Mouse (Mus musculus) c-Kit-positive CD71-positive TER-119-negative erythroid progenitor cells, embryonic 14.5 days (primary cell): ENCODE data around the gene Atcay.
A peak's percentile ranks its signal among the peaks of the same experiment; 100 is the strongest.

ENCODE experiments used
- DNase-seq: peaks from one replicate; pipeline ENCODE4 v3.0.0-alpha.2; 2013; ENCODE audit warnings: low read depth

The Atcay gene

GRCm38 (mm10) chr10:81230438-81231332 is at the start of gene Atcay:
TSS of gene Atcay (minus strand) at chr10:81230833.
- no peak for DNase-seq

DNA sequence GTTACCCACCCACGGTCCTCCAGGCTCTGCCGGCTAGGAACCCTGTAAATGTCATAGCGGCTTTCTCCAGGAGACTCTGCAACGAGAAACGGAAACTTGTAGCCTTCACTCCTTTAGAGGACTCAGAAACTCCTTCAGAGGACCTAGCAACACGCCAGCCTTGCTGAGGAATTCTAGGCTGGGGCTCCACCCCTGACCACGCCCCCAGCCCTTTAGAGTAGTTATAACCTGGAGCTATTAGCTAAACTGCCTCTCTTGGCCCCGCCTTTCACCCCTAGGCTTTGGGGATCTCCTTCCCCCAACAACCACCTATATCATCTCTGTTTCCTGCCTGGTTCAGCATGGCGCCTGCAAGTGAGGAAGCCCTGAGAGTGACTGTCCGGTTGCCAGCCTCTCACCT is 48.9 kb upstream of the Atcay start:
- no peak for DNase-seq

GRCm38 (mm10) chr10:81277676-81278075 is 47.0 kb upstream of the Atcay start:
- DNase-seq, result no peak

DNA sequence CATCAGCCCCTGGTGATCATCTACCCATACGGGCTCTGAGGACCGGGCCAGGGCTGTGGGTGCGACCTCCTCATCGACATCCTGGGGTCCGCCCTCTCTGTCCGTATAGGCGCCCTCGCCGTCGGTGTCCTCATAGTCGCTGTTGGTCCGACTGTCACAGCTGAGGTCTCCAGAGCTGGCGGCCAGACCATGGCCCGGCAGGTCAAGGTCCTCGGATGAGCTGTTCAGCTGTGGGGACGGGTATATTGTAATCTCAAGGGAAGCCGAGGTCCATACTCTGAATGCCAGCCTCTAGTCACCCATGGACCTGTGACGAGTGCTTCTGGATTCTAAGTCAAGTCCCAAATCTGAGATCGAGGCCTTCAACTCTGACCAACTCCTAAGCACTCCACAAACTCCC is 43.2 kb upstream of the Atcay start:
- DNase-seq, result no peak

- no peak for DNase-seq
These were observed 41.7 kb upstream of the Atcay start for GRCm38 (mm10) chr10:81272356-81272755.

GRCm38 (mm10) chr10:81268643-81269412 is 38.2 kb upstream of the Atcay start:
- no peak for DNase-seq

- DNase-seq, result peak; percentile 71
These were observed 37.4 kb upstream of the Atcay start for GRCm38 (mm10) chr10:81268056-81268455.

DNA sequence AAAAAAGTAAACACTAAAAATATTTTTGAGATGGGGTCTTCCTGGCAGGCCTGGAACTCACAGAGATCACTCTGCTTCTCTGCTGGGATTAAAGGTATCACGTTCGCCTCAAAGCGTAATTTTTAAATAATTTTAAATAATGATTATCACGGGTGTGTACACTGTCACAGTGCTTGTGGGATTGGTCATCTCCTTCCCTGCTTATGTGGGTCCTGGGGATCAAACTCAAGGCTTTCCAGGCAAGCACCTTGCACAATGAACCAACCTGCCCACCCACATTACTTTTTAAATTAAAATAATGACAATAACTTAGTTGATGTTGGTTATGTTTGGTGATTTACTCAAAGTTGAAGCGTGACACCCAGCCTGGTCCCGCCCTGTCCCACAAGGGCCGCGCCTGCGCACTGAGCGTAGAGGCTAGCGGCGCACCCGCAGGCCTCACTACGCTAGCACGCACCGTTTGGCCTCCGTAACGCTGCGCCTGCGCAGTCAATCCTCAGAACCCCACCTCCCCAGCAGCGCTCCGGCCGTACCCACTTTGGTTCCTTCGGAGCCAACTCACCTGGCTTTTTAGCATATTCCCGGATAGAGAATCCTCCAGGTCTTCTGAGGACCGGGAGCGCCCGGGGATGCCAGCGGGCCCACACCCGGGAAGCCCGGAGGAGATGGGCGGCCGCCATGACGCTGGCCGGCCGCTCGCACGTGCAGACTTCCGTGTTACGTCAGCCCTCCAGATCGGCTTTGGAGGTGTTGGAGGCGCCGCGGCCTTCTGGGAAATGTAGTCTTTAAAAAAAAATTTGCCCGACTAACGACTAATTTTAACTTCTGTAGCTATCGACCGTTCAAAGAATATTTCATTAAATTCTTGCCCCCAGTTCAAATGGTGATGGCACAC is 35.8 kb upstream of the Atcay start, which contains the start of the genes Mrpl54 and Apba3:
Mrpl54 (minus strand) TSS at position 724 of the 895 bp plus-strand sequence.
Apba3 (plus strand) TSS at position 750 of the 895 bp plus-strand sequence.
- peak; percentile 95 for DNase-seq

DNA sequence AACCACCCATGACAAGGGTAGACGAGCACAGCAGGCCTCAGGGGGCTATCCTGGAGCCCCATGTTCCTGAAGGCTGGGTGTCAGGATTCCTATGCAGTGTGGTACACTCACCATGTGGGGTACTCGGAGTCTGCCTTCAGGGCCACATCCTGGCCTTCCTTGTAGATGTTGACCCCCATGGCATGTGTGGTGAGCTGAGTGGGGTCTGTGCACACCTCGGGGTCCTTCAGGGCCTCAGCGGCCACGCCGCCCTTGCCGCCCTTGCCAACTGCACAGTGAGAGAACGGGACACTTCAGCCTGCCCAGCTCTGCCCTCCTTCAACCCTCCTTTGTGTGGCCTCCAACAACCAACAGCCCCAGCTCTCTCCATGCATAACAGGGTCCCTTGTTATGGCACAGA is 34.9 kb upstream of the Atcay start:
- no peak for DNase-seq

DNA sequence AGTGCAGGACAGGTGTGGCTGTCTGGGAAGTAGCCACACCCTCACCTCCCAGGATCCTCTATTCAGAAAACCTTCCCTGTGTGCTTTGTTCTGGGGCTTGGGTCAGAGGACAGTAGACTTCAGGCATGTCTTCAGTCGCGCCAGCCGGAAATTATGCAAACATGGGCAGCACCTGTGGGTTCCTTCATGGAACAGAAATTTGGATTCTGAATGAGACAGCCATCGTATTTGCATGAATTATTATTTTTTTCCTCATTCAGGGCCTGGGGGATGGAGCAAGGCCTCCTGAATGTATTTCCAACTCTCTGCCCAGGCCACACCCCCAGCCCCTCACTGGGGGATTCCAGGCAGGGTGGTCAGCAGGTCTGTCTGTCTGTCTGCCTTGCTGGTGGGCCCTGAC is 30.4 kb upstream of the Atcay start:
- no peak for DNase-seq

- no peak for DNase-seq
These were observed 28.7 kb upstream of the Atcay start for GRCm38 (mm10) chr10:81259225-81259884.

- no peak for DNase-seq
These were observed 26.8 kb upstream of the Atcay start for GRCm38 (mm10) chr10:81257158-81258039.

GRCm38 (mm10) chr10:81254886-81255285 is 24.3 kb upstream of the Atcay start:
- DNase-seq, result no peak

GRCm38 (mm10) chr10:81252424-81253419 is 22.1 kb upstream of the Atcay start, which contains the start of gene Matk:
TSS of gene Matk (plus strand) at chr10:81252935.
- no peak for DNase-seq

DNA sequence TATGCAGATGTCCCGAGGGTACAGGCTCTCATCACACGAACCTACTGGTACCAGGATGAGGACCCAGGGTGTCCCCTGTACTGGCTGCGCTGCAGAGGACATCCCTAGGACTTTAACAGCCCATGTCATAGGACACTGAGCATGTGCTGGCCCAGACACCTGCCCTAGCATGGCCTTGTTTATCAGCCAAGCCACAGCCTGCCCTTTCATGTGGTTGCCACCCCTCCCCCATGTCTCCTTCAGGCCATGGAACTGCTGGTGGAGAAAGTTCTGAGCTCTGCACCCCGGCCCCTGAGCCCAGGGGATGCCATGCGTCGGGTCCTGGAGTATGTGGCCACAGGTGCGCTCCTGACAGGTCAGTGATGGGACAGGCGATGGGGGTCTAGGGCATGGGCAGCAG is 18.8 kb upstream of the Atcay start:
- DNase-seq, result no peak

GRCm38 (mm10) chr10:81247804-81248203 is 17.2 kb upstream of the Atcay start:
- DNase-seq, result no peak

DNA sequence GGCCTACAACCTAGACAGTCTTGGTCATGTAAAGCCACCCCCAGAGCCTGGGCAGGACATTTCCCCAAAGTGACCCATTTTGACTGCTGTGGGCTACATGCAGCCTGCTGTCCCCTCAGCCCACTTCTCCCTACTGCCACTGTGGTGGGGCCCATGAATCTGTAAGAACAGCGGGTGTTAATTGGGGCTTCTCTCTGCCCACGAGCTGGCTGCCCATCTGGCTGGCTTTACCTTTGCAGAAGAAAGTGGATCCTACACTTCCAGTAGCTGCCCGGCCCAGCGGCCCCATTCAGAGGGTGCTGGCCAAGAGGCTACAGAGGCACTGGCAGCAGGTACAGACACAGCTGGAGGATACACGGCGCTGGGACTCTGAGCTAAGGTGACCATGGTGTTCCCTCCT is 14.5 kb upstream of the Atcay start:
- DNase-seq, result no peak

- no peak for DNase-seq
These were observed 14.0 kb upstream of the Atcay start for GRCm38 (mm10) chr10:81244595-81244994.

GRCm38 (mm10) chr10:81244146-81244545 is 13.5 kb upstream of the Atcay start:
- no peak for DNase-seq
